Mouse (Mus musculus) G1E (cell line): ENCODE measurements at regions not wholly inside any gene's neighbourhood (a gene's known extent, or its start where the extent isn't known, plus 50 kb on each side); places are given as distances from the start of the nearest gene placed in this dataset.

Experiments used
- ATAC-seq: 2 replicates; pipeline ENCODE4 v1.8.0; 2016; ENCODE audit warnings: mild to moderate bottlenecking; ENCODE audit not compliant: insufficient number of reproducible peaks, poor library complexity, low FRiP score, severe bottlenecking; ENCODE audit errors: extremely low read depth
- DNase-seq: peaks from one replicate; pipeline ENCODE4 v3.0.0; 2012; ENCODE audit warnings: low spot score
- H3K27me3 ChIP-seq: 2 replicates; pipeline ENCODE4 v1.6.1; 2012; ENCODE audit warnings: mild to moderate bottlenecking, low read length, inconsistent platforms; ENCODE audit not compliant: insufficient read depth
- H3K36me3 ChIP-seq: replicated peaks from 2 replicates; pipeline ENCODE3; 2012; ENCODE audit warnings: mild to moderate bottlenecking, inconsistent platforms
- H3K4me1 ChIP-seq: 2 replicates; pipeline ENCODE4 v1.6.1; 2012; ENCODE audit warnings: low read depth, low read length, inconsistent platforms, mixed read lengths; ENCODE audit not compliant: insufficient read depth
- H3K4me3 ChIP-seq: 2 replicates; pipeline ENCODE4 v1.5.1; 2012; ENCODE audit warnings: low read depth, mild to moderate bottlenecking, inconsistent platforms, low read length, moderate library complexity, mixed read lengths
- H3K9me3 ChIP-seq: replicated peaks from 2 replicates; pipeline ENCODE4 v1.6.1; 2012; ENCODE audit warnings: inconsistent platforms
- CTCF ChIP-seq: IDR thresholded peaks from 2 replicates; pipeline ENCODE4 v1.5.1; 2012; ENCODE audit warnings: low read depth, low read length, inconsistent platforms, mixed read lengths
- GATA1 ChIP-seq: IDR thresholded peaks from 2 replicates; pipeline ENCODE4 v1.6.1; 2012; ENCODE audit warnings: borderline replicate concordance, low read length, inconsistent platforms, mixed read lengths
- GATA2 ChIP-seq: IDR thresholded peaks from 2 replicates; pipeline ENCODE4 v1.6.1; 2012; ENCODE audit warnings: low read depth, low read length, inconsistent platforms, borderline replicate concordance
- POLR2AphosphoS5 ChIP-seq: IDR thresholded peaks from 2 replicates; pipeline ENCODE4 v1.6.1; 2012; ENCODE audit warnings: low read depth, low read length, inconsistent platforms; ENCODE audit not compliant: insufficient replicate concordance
- TAL1 ChIP-seq: conservative IDR thresholded peaks from 2 replicates; pipeline ENCODE4 v1.6.1; 2012; ENCODE audit warnings: low read depth, low read length, inconsistent platforms, mixed read lengths

DNA sequence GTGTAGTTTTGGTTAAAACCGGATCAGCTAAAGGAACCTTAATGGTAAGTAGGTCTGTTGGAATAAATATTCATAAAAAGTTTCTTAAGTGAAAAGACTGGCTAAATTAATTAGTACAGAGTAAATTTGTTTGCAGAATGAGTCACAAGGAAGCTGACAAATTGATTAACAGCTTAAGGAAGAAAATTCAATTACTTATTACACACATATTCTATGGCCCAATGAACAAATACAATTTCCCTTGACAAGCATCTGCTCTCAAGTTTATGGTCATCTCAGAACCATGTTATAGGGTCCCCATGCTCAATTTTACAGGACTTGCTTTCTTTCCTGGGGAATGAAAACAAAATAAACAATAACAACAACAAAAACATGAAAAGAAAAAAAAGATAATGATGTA, 231.4 kb upstream of the Frg1 start:
- DNase-seq = no peak
- no peak overlapping the region for H3K4me3 ChIP-seq

DNA sequence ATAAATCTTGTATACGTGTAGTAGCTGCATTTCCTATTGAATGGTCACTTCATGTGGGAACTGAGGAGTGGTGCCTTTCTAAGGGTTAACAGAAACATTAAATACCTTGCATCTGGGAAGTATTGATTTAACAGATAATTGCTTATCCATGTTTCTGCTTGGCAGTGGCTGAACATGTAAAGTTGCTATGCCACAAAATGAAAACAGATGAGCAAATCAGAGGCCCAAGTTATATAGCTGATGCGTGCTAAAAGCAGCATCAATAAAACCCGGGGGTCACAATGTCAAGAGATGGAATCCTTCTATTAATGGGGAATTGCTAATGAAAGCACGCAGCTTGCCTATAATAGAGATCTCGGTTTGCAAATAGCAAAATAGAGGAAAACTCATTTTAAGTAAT, 227.8 kb upstream of the Frg1 start:
- ATAC-seq (no peak), DNase-seq (no peak)
- H3K27me3 ChIP-seq = no peaks in the 10 kb centered on the region
- H3K36me3 ChIP-seq = no peaks in the 10 kb centered on the region
- no peak for TF ChIP-seq TAL1
- no peak for TF ChIP-seq POLR2AphosphoS5
- no peak for TF ChIP-seq GATA2
- no peak for TF ChIP-seq GATA1
- TF ChIP-seq CTCF = no peak
- H3K4me1 ChIP-seq = no peaks in the 10 kb centered on the region
- H3K9me3 ChIP-seq = no peaks in the 10 kb centered on the region
- no peak overlapping the region for H3K4me3 ChIP-seq

More for the DNA sequence above, 231.4 kb upstream of the Frg1 start:
- TF ChIP-seq GATA1 (no peak), POLR2AphosphoS5 (no peak), CTCF (no peak), GATA2 (no peak), TAL1 (no peak)
- no peak for ATAC-seq
- Histone ChIP-seq H3K27me3 (no peaks in the 10 kb centered on the region), H3K4me1 (no peaks in the 10 kb centered on the region), H3K9me3 (no peaks in the 10 kb centered on the region), H3K36me3 (no peaks in the 10 kb centered on the region)

DNA sequence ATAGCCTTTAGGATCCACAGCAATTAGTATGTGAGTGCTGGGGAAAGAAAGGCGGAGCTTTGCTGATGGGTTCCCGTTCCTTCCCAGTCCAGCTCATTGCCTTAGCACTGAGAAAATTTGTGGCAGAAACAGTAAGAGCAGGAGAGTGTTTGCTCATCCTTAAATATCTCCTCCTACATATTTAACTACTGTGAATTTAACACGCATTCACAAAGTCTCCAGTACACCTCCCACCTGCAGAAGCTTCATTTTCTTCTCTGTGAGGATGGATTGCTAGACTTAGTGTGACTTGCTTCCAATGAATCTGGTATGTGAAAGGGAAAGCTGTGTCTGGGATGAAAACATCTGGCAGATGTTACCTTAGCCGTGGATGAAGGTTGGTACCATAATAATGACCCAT, 207.0 kb upstream of the Frg1 start:
- DNase-seq (no peak), ATAC-seq (no peak)
- Histone ChIP-seq H3K4me3 (no peak overlapping the region), H3K9me3 (no peaks in the 10 kb centered on the region), H3K36me3 (no peaks in the 10 kb centered on the region), H3K4me1 (no peaks in the 10 kb centered on the region), H3K27me3 (no peaks in the 10 kb centered on the region)
- no peak for TF ChIP-seq POLR2AphosphoS5
- TF ChIP-seq GATA2 = no peak
- no peak for TF ChIP-seq CTCF
- TF ChIP-seq TAL1 = no peak
- TF ChIP-seq GATA1 = no peak

DNA sequence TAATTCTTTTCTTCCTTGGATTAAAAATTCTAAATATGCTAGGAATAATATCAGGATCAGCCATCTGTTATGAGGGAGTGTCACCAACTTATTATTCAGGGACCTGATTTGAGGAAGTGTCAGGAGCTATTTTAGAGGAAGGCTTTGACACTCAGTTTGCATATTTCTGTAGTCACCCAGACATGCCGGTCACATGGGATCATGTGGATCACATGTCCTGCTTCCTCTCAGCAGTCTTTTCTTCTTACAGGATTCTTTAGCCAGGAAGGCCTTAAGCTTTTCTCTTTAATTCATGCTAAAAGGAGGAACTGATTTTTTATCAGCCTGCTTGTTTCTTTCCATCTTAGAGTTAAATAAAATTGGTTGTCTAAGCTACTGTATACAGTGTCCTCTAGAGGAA, 183.4 kb upstream of the Frg1 start:
- no peak for ATAC-seq
- H3K4me1 ChIP-seq = no peaks in the 10 kb centered on the region
- H3K27me3 ChIP-seq = no peaks in the 10 kb centered on the region
- H3K4me3 ChIP-seq = no peak overlapping the region
- H3K9me3 ChIP-seq = no peaks in the 10 kb centered on the region
- no peaks in the 10 kb centered on the region for H3K36me3 ChIP-seq
- TF ChIP-seq POLR2AphosphoS5 = no peak
- no peak for DNase-seq

DNA sequence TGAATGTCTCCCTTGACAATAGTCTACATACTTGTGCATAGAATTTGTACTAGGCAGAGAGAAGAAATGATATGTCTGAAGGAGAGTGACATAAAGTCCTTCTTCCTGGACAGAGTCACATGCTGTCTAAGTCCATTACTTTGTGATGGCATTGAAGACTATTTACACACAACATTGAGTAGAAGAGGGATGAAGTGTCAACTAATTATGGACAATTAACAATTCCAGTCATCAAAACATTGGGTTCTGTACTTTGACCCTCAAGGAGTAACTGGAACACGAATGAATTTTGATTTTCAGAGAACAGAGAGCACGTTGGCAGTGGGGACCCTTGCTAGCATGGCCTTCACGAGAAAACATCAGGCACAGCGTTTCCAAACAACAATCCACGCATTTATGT, 177.6 kb upstream of the Frg1 start:
- H3K4me3 ChIP-seq = no peak overlapping the region
- H3K27me3 ChIP-seq = no peaks in the 10 kb centered on the region
- H3K4me1 ChIP-seq = no peaks in the 10 kb centered on the region
- no peak for ATAC-seq
- no peak for DNase-seq
- H3K9me3 ChIP-seq = no peaks in the 10 kb centered on the region
- no peaks in the 10 kb centered on the region for H3K36me3 ChIP-seq
- TF ChIP-seq CTCF = no peak
- TF ChIP-seq GATA2 = no peak
- no peak for TF ChIP-seq POLR2AphosphoS5
- no peak for TF ChIP-seq TAL1
- no peak for TF ChIP-seq GATA1

DNA sequence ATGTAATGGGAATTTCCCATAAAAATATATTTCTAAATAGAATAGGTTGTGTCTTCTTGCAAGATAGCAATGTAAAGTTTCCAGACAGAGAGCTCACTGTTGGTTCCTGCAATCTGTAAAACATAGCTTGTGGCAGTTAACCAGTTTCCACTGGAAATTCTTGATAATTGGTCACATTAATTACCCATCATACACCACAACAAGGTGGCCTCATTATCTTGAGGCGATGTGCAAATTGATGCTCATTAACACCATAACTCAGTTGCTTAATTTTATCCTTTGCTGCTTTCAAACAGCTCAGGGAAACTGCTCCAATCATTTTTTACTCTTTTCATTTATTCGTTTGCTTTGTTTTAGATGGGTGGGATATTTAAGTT, 176.8 kb upstream of the Frg1 start:
- Histone ChIP-seq H3K4me1 (no peaks in the 10 kb centered on the region), H3K27me3 (no peaks in the 10 kb centered on the region), H3K9me3 (no peaks in the 10 kb centered on the region), H3K4me3 (no peak overlapping the region), H3K36me3 (no peaks in the 10 kb centered on the region)
- ATAC-seq (no peak), DNase-seq (no peak)
- TF ChIP-seq GATA1 (no peak), TAL1 (no peak), POLR2AphosphoS5 (no peak), CTCF (no peak), GATA2 (no peak)

DNA sequence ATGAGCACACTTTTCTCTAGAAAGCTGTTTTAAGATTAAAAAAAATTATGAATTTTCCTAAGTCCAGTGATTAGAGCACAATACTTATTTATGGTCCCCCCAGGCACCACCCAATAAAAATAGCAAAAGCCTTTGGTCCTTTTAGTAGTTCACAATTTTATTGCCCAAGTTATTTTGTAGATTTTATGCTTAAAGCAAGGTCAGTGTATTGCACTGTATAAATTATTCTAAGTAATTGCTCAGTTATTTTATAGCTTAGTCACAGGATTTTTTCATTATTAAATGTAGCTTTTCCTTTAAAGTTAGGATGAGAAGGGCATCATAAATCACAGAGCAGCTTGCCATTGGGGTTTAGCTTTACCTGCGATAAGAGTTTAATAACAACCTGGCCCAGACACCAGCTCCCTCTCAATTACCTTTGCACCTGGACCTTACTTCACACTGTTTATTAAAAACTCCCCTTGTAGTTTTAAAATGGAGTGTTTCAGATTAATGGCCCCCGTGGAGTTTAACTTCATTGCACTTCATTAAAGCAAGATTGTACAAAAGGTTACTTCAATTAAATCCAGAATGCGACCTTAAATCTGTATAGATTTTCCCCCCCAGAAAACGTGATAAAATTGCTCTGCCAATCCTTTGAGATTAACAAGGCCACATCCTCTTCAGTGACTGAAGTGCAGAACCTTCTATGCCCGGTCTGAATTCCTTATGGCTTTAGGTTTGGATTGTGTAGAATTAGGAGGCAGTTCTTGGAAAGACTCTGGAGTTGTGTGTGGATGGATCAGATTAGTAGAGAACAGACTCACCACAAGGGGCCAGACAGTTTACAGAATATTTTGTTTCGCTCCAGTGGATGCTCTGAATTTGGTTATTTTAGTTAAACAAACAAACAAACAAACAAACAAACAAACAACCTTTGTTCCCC, 176.1 kb upstream of the Frg1 start:
- TF ChIP-seq TAL1 (no peak), POLR2AphosphoS5 (no peak), GATA1 (no peak), GATA2 (no peak), CTCF (no peak)

More for the DNA sequence above, 176.1 kb upstream of the Frg1 start:
- DNase-seq = no peak
- ATAC-seq = no peak
- Histone ChIP-seq H3K36me3 (no peaks in the 10 kb centered on the region), H3K4me3 (no peak overlapping the region), H3K4me1 (no peaks in the 10 kb centered on the region), H3K9me3 (no peaks in the 10 kb centered on the region), H3K27me3 (no peaks in the 10 kb centered on the region)
